Mouse (Mus musculus): ENCODE results near the gene Serpina3n.
"Not testable (repeated sequence)": the region's sequence is repeated elsewhere in the genome, so short reads cannot be mapped to it uniquely, and the experiment has no call there.

Gene Serpina3n

GRCm38 (mm10) chr12:104406454-104406885 lies at the start of gene Serpina3n:
Gene Serpina3n, plus strand, starts transcription at chr12:104406729.
- peak; percentile 14 for DNase-seq (ENCODE audit: low spot score)

GRCm38 (mm10) chr12:104369986-104370385 lies 36.5 kb upstream of the Serpina3n start:
- no peak for DNase-seq (ENCODE audit: low spot score)

- not testable (repeated sequence) for DNase-seq (ENCODE audit: low spot score)
These were observed 29.4 kb upstream of the Serpina3n start for GRCm38 (mm10) chr12:104377179-104377578.

GRCm38 (mm10) chr12:104378351-104378750 lies 28.2 kb upstream of the Serpina3n start:
- not testable (repeated sequence) for DNase-seq (ENCODE audit: low spot score)

- not testable (repeated sequence) for DNase-seq (ENCODE audit: low spot score)
These were observed 27.7 kb upstream of the Serpina3n start for GRCm38 (mm10) chr12:104378815-104379214.

GRCm38 (mm10) chr12:104379856-104380255 lies 26.7 kb upstream of the Serpina3n start:
- no peak for DNase-seq (ENCODE audit: low spot score)

GRCm38 (mm10) chr12:104381071-104381604 lies 25.4 kb upstream of the Serpina3n start:
- not testable (repeated sequence) for DNase-seq (ENCODE audit: low spot score)

GRCm38 (mm10) chr12:104385987-104386386 lies 20.5 kb upstream of the Serpina3n start:
- not testable (repeated sequence) for DNase-seq (ENCODE audit: low spot score)

- DNase-seq (ENCODE audit: low spot score), result not testable (repeated sequence)
These were observed 19.7 kb upstream of the Serpina3n start for GRCm38 (mm10) chr12:104386878-104387277.

- no peak for DNase-seq (ENCODE audit: low spot score)
These were observed 18.1 kb upstream of the Serpina3n start for GRCm38 (mm10) chr12:104388477-104388876.

- not testable (repeated sequence) for DNase-seq (ENCODE audit: low spot score)
These were observed 15.5 kb upstream of the Serpina3n start for GRCm38 (mm10) chr12:104391057-104391456.

- DNase-seq (ENCODE audit: low spot score), result no peak
These were observed 2.6 kb upstream of the Serpina3n start for GRCm38 (mm10) chr12:104403968-104404367.

- DNase-seq (ENCODE audit: low spot score), result no peak
These were observed 6.0 kb downstream of the Serpina3n start for GRCm38 (mm10) chr12:104412507-104412906.

GRCm38 (mm10) chr12:104414576-104414975 lies 8.0 kb downstream of the Serpina3n start:
- DNase-seq (ENCODE audit: low spot score), result no peak

- peak; percentile 33 for DNase-seq (ENCODE audit: low spot score)
These were observed 9.2 kb downstream of the Serpina3n start for GRCm38 (mm10) chr12:104415625-104416315.

GRCm38 (mm10) chr12:104418340-104419135 lies 12.0 kb downstream of the Serpina3n start:
- DNase-seq (ENCODE audit: low spot score), result peak; percentile 58

- DNase-seq (ENCODE audit: low spot score), result no peak
These were observed 12.6 kb downstream of the Serpina3n start for GRCm38 (mm10) chr12:104419136-104419462.

GRCm38 (mm10) chr12:104422615-104423392 lies 16.3 kb downstream of the Serpina3n start:
- DNase-seq (ENCODE audit: low spot score), result no peak

- DNase-seq (ENCODE audit: low spot score), result no peak
These were observed 19.1 kb downstream of the Serpina3n start for GRCm38 (mm10) chr12:104425591-104425990.

- DNase-seq (ENCODE audit: low spot score), result no peak
These were observed 20.4 kb downstream of the Serpina3n start for GRCm38 (mm10) chr12:104426915-104427314.

- DNase-seq (ENCODE audit: low spot score), result no peak
These were observed 24.8 kb downstream of the Serpina3n start for GRCm38 (mm10) chr12:104431359-104431758.

- DNase-seq (ENCODE audit: low spot score), result no peak
These were observed 26.7 kb downstream of the Serpina3n start for GRCm38 (mm10) chr12:104433214-104433613.
